16 mouse cellular contexts compared by ENCODE assay signal in genomic region chr1:53225616-53226015, GRCm38 (mm10). TPM values are rescaled to one million over a fixed set of nuclear protein-coding genes. Genes with fewer than 3 reads are reported as not detected.
DNase-seq lines count a peak whose midpoint lies in the region; ATAC-seq lines count a peak whose summit lies in the region.
"Had no signal": no experiment of that assay in that cellular context is flagged by ENCODE, and none has a peak within 500 bp of the region (broad histone marks: within the 10 kb centered on the region; RNA-seq: fewer than 3 reads in every experiment).

No protein-coding gene starts in this region.

- peak; percentile 11 for DNase-seq in left cerebral cortex, adult 11 months (ENCODE audit: low spot score)
- no peak for DNase-seq in left cerebral cortex, adult 8-10 months (ENCODE audit: low spot score in 2 of 2)
- DNase-seq in cerebellum, adult 11 months = peak; percentile 46
- peak; percentile 45 for DNase-seq in cerebellum, adult 8-10 months
- DNase-seq in retina, postnatal 1 day = peak; percentile 53
- DNase-seq in adrenal gland, adult 18-20 months (ENCODE audit: low spot score in 2 of 2) = no peak
- DNase-seq: embryo, embryonic 11 days; forebrain, postnatal 0 days; liver, embryonic 13.5 days; lung, postnatal 10 days had no signal

- ATAC-seq in megakaryocyte progenitor cell, adult 5-6 weeks (replicated peaks; ENCODE audit: poor library complexity) = no peak
- ATAC-seq: activated CD4-positive, CD25-positive, alpha-beta regulatory T cell, adult 4 months had no signal

RNA-seq across cellular contexts. Expression of gene 1700019A02Rik, which starts 38.2 kb away (rescaled TPM):
- total RNA-seq in left cerebral cortex, adult 8-10 months (2022) = not detected
- not detected in 2 replicates for total RNA-seq in megakaryocyte progenitor cell, adult 5-6 weeks (2015)
- total RNA-seq in megakaryocyte progenitor cell, adult 5-6 weeks (2017) = not detected in 2 replicates
- not detected for total RNA-seq in adrenal gland, adult 18-20 months (2021)
- total RNA-seq: forebrain, postnatal 0 days; heart, adult 18-20 months; heart, postnatal 25 days; layer of hippocampus, adult 2 months; left cerebral cortex, postnatal 25 days had no signal

Comparison
In these comparisons a context has a peak if more than half of its experiments do, and no peak if none do; other contexts are left out.
1. DNase-seq: peak in left cerebral cortex, adult 11 months (single experiment), cerebellum, adult 11 months (single experiment), cerebellum, adult 8-10 months (single experiment) and retina, postnatal 1 day (single experiment); none in left cerebral cortex, adult 8-10 months (0 of 2) and adrenal gland, adult 18-20 months (0 of 2).